Mouse (Mus musculus): ENCODE results near the gene Myh8.

The Myh8 gene

DNA sequence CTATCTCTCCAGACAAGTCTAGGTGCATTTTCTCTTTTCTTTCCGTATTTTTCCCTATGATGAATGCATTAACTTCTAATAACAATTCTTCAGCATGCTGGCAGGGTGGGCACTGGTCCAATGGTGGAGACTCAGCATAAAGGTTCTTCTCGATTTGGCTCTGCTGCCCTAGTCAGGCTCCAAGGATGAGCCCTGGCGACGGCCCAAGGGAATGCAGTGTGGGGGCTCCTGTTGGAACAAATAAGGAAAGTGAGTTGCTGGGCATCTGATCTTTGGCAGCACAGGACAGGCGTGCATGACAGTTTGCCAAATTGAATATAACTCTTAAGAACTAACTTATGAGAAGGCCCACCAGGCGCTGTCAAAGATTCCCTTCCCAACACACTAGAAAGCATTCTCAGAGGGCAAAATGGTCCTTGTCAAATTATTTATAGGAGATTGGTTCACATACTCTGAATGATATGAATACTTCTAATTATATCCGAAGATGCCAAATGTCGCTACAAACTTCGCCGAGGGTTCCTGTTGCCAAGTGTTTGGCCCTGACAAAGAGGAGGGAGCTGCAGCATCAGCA is at the start of gene Myh8:
Gene Myh8, plus strand, starts transcription at position 524 of the 574 bp plus-strand sequence.
- DNase-seq, result peak; percentile 8

GRCm38 (mm10) chr11:67228731-67229130 is 48.2 kb upstream of the Myh8 start:
- no peak for DNase-seq

DNA sequence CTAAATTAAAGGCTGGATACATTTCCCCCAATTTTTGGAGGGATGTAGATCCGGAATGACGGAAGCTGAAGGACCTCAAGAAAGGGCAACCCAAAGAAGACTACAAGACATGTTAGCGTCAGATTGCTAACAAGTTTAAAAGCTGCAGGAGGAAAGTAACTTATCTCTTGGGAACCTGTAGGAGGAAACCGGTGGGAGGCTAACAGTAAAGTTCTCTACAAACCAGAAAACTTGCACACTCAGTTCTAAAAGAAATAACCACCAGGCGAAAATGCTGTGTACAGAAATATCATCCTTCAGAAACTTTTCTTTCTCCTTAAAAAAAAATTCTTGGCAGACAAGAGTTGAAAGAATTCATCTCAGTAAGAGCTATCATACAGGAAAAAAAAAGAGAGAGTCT is 47.8 kb upstream of the Myh8 start:
- no peak for DNase-seq

- peak; percentile 23 for DNase-seq
Observed at GRCm38 (mm10) chr11:67229946-67230345, 47.0 kb upstream of the Myh8 start.

DNA sequence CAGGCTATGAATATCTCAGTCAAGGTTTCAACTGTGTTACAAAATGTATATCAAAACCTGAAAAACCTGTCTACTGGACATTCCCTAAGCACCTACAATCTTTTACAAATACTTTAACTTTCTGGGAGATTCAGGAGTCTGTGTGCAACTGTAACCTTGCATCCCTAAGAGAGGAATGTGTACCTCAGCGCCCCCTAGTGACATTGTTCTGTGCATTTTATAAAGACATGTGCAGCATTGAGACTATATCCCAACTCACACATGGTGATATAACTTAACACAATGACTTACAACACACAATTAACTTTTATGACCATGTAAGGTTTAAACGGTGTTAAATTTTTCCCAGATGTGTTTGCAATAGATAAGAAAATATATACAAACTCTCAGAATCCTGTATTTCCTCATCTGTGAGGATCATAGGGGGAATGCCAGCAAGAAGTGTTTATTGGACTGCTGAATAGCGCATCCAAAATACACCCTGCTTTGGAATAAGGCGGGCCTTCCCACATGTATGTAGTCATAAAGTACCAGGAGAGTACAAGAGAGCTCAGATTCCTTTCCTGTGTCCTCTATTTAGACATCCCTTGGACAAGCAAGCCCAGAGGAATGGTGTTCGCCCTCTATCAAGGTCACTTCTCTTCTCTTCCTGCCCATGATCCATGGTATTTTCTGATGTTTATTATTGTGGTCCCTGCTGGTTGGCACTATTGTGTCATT is 41.1 kb upstream of the Myh8 start:
- DNase-seq, result peak; percentile 67

- no peak for DNase-seq
Observed at GRCm38 (mm10) chr11:67236799-67237198, 40.1 kb upstream of the Myh8 start.

- no peak for DNase-seq
Observed at GRCm38 (mm10) chr11:67237481-67238079, 39.3 kb upstream of the Myh8 start, which contains the start of gene Myh4. Gene Myh4, plus strand, starts transcription at chr11:67238029.

- DNase-seq, result no peak
Observed at GRCm38 (mm10) chr11:67241051-67241450, 35.9 kb upstream of the Myh8 start.

DNA sequence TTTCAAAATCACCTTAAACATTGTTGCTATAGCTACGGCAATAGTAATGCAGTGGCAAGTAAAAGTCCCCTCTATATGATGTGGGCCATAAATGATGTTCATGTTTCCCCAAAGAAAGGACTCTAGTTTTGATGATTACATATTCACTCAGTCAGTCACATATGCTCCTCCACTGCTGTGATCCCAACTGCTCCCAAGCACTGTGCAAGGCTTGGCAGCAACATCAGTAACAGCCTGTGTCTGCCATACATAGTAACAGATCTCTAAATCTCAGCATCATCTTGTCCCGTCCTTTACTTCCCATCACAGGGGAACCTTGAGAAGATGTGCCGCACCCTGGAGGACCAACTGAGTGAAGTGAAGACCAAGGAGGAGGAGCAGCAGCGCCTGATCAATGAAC is 23.2 kb upstream of the Myh8 start:
- no peak for DNase-seq

DNA sequence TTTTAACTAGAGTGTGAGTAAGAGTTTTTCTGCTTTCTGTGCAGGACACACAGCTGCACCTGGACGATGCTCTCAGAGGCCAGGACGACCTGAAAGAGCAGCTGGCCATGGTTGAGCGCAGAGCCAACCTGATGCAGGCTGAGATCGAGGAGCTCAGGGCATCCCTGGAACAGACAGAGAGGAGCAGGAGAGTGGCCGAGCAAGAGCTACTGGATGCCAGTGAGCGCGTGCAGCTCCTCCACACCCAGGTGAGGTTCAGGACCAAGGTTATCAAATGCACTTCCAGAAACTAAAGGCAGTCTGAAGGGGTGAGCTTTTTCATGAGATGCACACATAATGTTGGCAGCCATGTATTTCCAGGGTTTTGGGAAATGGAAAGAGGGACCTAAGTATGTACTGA is 19.9 kb upstream of the Myh8 start:
- no peak for DNase-seq

DNA sequence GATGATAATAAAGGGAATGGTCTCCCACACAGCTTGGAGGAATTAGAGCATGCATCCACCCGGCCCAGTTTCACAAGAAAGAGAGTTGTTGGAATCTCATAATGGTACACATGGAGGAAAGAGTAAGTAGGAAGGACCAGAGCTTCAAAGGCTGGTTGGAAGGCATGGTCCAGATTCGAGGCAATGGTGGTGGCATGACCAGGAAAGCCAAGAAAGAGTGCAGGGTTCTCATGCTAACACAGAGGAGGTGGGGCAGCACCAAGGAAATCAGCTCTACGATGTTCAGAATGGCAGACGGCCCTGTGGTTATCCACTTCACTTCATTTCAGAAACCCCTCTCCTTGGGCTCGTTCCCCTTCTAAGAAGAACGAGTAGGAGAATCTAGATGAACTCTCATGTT is 16.0 kb upstream of the Myh8 start:
- DNase-seq, result no peak

GRCm38 (mm10) chr11:67293440-67293839 is 16.5 kb downstream of the Myh8 start:
- DNase-seq, result no peak

- no peak for DNase-seq
Observed at GRCm38 (mm10) chr11:67313733-67314452, 37.0 kb downstream of the Myh8 start.

- DNase-seq, result no peak
Observed at GRCm38 (mm10) chr11:67321358-67321757, 44.4 kb downstream of the Myh8 start, which contains the start of gene Myh13. Gene Myh13, plus strand, starts transcription at chr11:67321658.

- DNase-seq, result no peak
Observed at GRCm38 (mm10) chr11:67326536-67326935, 49.6 kb downstream of the Myh8 start.

GRCm38 (mm10) chr11:67344556-67344955 is 67.6 kb downstream of the Myh8 start:
- DNase-seq, result no peak

DNA sequence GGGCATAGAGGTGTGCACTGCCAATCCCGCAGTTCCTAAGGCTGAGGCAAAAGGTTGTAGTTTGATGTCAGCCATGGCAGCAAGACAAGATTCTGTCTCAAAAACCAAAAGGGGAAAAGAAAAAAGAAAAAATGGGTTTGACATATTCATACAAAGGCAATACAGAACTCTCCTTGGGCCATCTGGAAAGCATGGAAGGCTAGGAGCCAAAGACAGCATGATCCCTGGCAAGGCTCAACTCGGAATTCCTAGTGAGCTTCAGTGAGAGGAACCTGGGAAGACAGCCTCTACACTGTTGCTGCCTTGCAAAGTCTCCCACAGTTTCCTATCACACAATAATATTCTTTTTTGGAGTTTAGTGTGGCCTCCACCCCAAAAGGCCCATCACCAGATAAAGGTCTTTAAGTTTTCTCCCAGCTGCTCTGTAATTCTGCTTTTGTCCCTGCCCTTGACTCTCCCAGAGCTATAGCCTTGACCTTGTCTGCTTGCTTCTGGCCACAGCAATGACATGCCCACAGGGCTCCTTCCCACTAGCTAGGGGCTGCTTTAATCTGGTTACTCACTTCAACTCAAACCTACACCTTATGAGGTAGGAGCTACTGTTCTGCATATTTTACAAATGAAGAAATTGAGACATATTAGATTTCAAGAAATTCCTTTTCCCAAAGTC is 68.4 kb downstream of the Myh8 start:
- no peak for DNase-seq

DNA sequence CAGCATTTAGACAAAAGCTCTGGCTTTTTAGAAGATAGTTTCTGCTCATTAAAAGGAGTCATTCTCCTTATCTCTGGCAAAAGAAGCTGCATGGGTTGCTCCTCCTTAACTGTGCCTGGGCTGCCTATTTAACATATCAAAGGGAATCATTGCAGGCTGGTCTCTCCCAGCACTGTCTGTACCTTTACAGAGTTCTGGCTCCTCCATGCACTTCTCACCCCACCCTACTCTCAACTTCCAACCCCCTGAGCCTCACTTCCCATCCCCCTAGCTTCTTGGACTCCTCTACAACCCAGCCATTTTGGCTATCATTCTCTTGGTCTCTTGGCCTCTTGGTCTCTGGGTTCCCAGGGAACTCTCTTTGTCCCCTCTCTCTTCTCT is 68.9 kb downstream of the Myh8 start:
- DNase-seq, result no peak

DNA sequence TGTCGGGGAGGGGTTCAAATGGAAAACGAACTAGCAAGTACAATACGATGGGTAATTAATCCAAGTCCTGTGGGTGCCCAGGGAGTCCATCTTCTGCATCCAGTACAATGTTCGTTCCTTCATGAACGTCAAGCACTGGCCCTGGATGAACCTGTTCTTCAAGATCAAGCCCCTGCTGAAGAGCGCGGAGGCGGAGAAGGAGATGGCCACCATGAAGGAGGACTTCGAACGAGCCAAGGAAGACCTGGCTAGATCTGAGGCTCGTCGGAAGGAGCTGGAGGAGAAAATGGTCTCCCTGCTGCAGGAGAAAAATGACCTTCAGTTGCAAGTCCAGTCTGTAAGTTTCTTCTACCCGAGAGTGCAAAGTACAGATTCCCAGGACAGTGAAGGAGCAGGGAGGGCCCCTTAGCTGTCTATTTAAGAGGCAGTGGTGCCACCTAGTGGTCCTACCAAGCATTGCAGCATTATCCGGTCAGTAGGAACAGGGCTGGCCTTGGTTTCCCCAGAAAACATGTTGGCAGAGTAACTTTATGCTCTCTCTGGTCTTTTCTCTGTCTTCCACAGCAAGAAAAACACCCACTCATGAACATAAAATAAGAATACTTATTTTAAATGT is 73.3 kb downstream of the Myh8 start:
- peak; percentile 81 for DNase-seq

GRCm38 (mm10) chr11:67353011-67353410 is 76.1 kb downstream of the Myh8 start:
- no peak for DNase-seq

DNA sequence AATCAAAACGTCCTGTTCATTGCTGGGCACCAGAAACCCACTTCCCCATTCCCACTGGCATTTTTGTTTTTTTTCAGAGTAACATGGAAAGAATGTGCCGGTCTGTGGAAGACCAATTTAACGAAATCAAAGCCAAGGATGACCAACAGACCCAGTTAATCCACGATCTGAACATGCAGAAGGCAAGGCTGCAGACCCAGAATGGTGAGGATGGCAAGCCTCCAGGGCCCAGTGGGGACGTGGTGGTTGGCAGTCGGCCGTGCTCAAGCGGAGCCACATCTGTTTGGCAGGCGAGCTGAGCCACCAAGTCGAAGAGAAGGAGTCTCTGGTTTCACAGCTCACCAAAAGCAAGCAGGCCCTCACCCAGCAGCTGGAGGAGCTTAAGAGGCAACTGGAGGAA is 81.1 kb downstream of the Myh8 start:
- DNase-seq, result no peak

Measured in lung, postnatal 14 days (tissue).